Mouse (Mus musculus): ENCODE results near the gene Smurf1. TPM values are rescaled to one million over a fixed set of nuclear protein-coding genes. Genes with fewer than 3 reads are reported as not detected.

Gene Smurf1
- total RNA-seq, 1 experiment, result 17.9 TPM

DNA sequence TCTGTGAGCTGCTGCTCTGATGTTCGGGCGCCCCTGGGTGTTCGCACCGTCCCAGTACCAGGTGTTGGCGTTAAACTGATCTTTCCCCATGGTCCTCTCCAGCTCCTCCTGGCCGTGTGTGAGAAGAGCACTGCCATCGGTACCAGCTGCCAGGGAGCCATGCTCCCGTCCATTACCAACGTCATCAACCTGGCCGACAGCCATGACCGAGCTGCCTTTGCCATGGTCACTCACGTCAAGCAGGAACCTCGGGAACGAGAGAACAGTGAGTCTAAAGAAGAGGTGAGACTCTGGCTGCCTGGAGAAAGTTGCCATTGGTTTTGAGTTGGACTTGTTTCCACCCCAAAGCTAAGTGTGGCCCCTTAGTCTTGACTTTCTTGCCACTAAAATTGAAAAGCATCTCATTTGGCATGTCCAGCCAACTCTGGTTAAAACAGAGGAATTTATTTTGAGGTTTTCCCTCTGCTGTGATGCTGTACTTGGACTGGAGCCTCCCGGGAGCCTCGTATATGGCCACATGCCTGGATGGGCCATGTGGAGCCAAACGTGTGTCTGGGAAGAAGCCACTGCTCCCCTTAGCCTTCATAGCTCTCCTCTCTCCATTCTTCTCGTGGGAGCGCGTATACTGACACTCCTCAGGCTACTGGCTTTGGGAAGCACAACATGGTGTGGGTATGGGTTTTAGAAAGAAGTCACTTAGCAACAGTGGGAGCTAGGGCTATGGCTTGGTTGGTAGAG, 137.1 kb downstream of the Smurf1 start:
- Histone ChIP-seq H3K4me3 (ENCODE audit: insufficient read depth in 1 of 2, low read depth in 1 of 2, low read length in 2 of 2, poor library complexity in 1 of 2, severe bottlenecking in 1 of 2) (no peak overlapping the region), H3K4me1 (ENCODE audit: control insufficient read depth in 2 of 2, insufficient read depth in 2 of 2, low read length in 2 of 2, poor library complexity in 1 of 2) (no peaks in the 10 kb centered on the region), H3K9me3 (ENCODE audit: control insufficient read depth, insufficient read depth, low read depth, low read length) (no peaks in the 10 kb centered on the region), H3K9ac (ENCODE audit: insufficient read depth, low read depth, low read length, poor library complexity, severe bottlenecking) (no peak overlapping the region), H3K27ac (ENCODE audit: insufficient read depth, low read depth, low read length, poor library complexity, severe bottlenecking) (no peak overlapping the region), H3K36me3 (ENCODE audit: control insufficient read depth, insufficient read depth, low read length, poor library complexity, severe bottlenecking) (peaks cover 72% of the 10 kb centered on the region)
- in situ Hi-C loops (cut with MboI; ENCODE audit: low sequenced_read_pairs in 2 of 2, unreplicated experiment in 2 of 2), result no loop called here
- DNase-seq (ENCODE audit: low read depth, low spot score), result no peak
- TF ChIP-seq ZNF384 (IDR thresholded peaks at IDR 0.05; ENCODE audit: low read depth, low read length), result no peak
- no peak for TF ChIP-seq ZC3H11A (IDR thresholded peaks at IDR 0.05; ENCODE audit: borderline replicate concordance, low read depth, low read length)
- no peak for TF ChIP-seq CHD2 (IDR thresholded peaks at IDR 0.05; ENCODE audit: low read depth, low read length)
- no peak for TF ChIP-seq MAFK (IDR thresholded peaks at IDR 0.05; ENCODE audit: insufficient read depth, low read depth, low read length)
- TF ChIP-seq HCFC1 (IDR thresholded peaks at IDR 0.05; ENCODE audit: borderline replicate concordance, insufficient read depth, low read length), result no peak

Other genes with a start within 250 kb of the Smurf1 start
- 1.4 and 2.1 TPM in 2 replicates for gene Tmem130, start 204.0 kb downstream of the Smurf1 start, total RNA-seq (2012; rRNA removed)
- gene Trrap, start 198.1 kb downstream of the Smurf1 start, total RNA-seq (2012; rRNA removed), result 104 and 105 TPM in 2 replicates
- gene Gm4871, start 66.9 kb upstream of the Smurf1 start, total RNA-seq (2012; rRNA removed), result not detected in 2 replicates
- gene 1700018F24Rik, start 77.1 kb upstream of the Smurf1 start, total RNA-seq (2012; rRNA removed), result not detected in 2 replicates
- 48.2 and 65.4 TPM in 2 replicates for gene Arpc1a, start 118.0 kb upstream of the Smurf1 start, total RNA-seq (2012; rRNA removed)
- 0.21 and 0.58 TPM in 2 replicates for gene Kpna7, start 118.2 kb upstream of the Smurf1 start, total RNA-seq (2012; rRNA removed)
- 185 and 249 TPM in 2 replicates for gene Arpc1b, start 148.4 kb upstream of the Smurf1 start, total RNA-seq (2012; rRNA removed)
- 89.3 and 108 TPM in 2 replicates for gene Pdap1, start 174.4 kb upstream of the Smurf1 start, total RNA-seq (2012; rRNA removed)
- gene Bud31, start 174.5 kb upstream of the Smurf1 start, total RNA-seq (2012; rRNA removed), result 124 and 168 TPM in 2 replicates
- gene Ptcd1, start 201.3 kb upstream of the Smurf1 start, total RNA-seq (2012; rRNA removed), result 12.8 and 14.3 TPM in 2 replicates
- 73.2 and 74.4 TPM in 2 replicates for gene Cpsf4, start 201.4 kb upstream of the Smurf1 start, total RNA-seq (2012; rRNA removed)
- gene Atp5j2, start 226.2 kb upstream of the Smurf1 start, total RNA-seq (2012; rRNA removed), result 537 and 605 TPM in 2 replicates
- 5.5 TPM in 2 replicates for gene Zkscan14, start 236.0 kb upstream of the Smurf1 start, total RNA-seq (2012; rRNA removed)
- gene Zkscan5, start 238.7 kb upstream of the Smurf1 start, total RNA-seq (2012; rRNA removed), result 16.9 and 18.0 TPM in 2 replicates

Data from ES-E14 (cell line).